Mouse (Mus musculus): ENCODE results near the gene Clec16a. TPM values are rescaled to one million over a fixed set of nuclear protein-coding genes. Genes with fewer than 3 reads are reported as not detected.

Clec16a gene
- polyA plus RNA-seq, 1 experiment from 2014 or later, result 27.2 TPM

DNA sequence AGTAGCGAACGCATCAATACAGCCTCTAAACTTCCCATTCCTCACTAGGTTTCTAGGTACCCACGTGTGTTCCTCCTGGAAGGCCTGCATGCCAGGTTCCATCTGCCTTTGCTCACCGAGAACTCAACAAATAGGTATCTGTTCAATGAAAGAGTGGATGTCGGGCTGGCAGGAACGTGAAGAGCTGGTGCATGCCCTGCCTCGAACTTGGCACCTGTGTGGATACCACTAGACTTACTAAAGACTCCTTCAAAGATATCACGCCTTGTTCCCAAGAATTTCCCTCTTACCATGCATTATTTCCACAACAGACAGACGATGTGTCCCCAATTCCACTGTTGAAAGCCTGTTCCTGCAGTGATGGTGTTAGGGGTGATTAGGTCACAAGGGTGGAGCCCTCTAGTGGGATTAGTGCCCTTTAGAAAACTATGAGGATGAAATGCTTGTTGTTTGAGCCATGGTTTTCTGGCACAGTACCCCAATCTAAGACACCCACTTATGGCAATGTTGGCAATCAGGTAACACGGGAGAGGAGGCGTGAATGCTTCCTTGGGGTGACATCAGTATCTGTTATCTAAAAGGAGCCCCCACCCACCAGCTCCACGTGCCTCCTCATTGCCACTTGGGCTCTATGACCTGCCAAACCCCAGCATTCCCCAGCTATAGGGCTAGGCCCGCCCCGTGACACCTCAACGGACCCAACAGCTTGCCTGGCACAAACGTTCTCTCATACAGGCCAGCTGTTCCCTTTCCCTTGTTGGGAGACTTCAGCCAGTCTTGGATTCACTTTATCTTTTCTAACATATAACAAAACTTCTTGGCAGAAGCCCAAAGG is 4.2 kb upstream of the Clec16a start:
- Histone ChIP-seq H3K4me3 (peak overlapping the region; percentile 81), H3K4me1 (peaks cover 44% of the 10 kb centered on the region), H3K27ac (replicated peaks) (no peak overlapping the region), H3K27me3 (ENCODE audit: low read depth, poor library complexity, severe bottlenecking) (no peaks in the 10 kb centered on the region), H3K9me3 (replicated peaks) (no peaks in the 10 kb centered on the region), H3K36me3 (0 out of 2 replicates have a peak, but pooled peaks cover 4% of the 10 kb centered on the region)
- DNase-seq (ENCODE audit: low spot score), result no peak
- WGBS, result 79% methylated on average over 16 of the region's 16 CpGs

DNA sequence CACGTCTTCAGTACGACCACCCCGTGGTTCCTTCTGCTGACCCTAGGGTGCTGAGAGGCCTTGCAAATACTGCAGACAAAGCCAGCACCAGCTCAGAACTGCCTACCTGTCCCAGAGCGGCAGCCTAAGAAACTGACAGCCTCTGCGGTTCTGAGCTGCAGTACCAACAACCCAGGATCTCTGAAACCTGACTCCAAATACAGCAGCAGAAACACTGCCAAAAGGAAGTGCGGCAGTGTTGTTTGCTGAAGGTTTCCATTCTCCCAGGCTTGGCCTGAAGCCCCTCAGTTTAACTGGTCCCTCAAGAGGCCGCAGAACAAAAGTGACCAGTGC is 3.6 kb upstream of the Clec16a start:
- 49% methylated on average over 7 of the region's 7 CpGs for WGBS
- H3K27me3 ChIP-seq (ENCODE audit: low read depth, poor library complexity, severe bottlenecking), result no peaks in the 10 kb centered on the region
- 0 out of 2 replicates have a peak, but pooled peaks cover 4% of the 10 kb centered on the region for H3K36me3 ChIP-seq
- DNase-seq (ENCODE audit: low spot score), result peak; percentile 14
- H3K9me3 ChIP-seq (replicated peaks), result no peaks in the 10 kb centered on the region
- peak overlapping the region; percentile 81 for H3K4me3 ChIP-seq
- peak overlapping the region; percentile 5; the same call in 1 of the 2 replicates for H3K27ac ChIP-seq (replicated peaks)
- H3K4me1 ChIP-seq, result peaks cover 50% of the 10 kb centered on the region

DNA sequence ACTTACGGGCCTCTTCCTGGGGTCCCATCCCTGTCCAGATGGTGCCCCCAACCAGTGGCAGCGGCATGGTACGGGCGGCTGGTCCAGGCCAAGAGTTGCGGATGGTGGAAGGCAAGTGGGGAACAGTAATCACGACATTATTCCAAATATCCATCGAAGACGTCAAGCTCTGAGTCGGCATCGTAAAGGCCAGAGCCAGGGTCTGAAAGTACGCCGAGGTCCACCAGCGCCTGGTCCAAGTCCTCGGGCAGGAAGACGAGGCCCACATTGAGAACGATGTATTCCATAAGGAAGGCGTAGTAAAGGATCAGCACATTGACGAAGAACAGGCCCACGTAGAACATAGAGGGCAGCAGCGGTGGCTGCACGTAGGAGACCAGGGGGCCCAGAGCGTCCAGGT is 2.9 kb upstream of the Clec16a start:
- Histone ChIP-seq H3K9me3 (replicated peaks) (no peaks in the 10 kb centered on the region), H3K4me1 (peaks cover 55% of the 10 kb centered on the region), H3K27me3 (ENCODE audit: low read depth, poor library complexity, severe bottlenecking) (no peaks in the 10 kb centered on the region), H3K27ac (replicated peaks) (peak overlapping the region; percentile 94), H3K4me3 (peak overlapping the region; percentile 81), H3K36me3 (0 out of 2 replicates have a peak, but pooled peaks cover 4% of the 10 kb centered on the region)
- no peak for DNase-seq (ENCODE audit: low spot score)
- 5% methylated on average over 22 of the region's 22 CpGs for WGBS

- H3K4me1 ChIP-seq, result peaks cover 55% of the 10 kb centered on the region
- H3K9me3 ChIP-seq (replicated peaks), result no peaks in the 10 kb centered on the region
- DNase-seq (ENCODE audit: low spot score), result peak; percentile 93
- H3K27ac ChIP-seq (replicated peaks), result peak within 1 kb of the TSS; percentile 94
- under 1% methylated on average over 60 of the region's 61 CpGs for WGBS
- peak within 1 kb of the TSS; percentile 81 for H3K4me3 ChIP-seq
- H3K27me3 ChIP-seq (ENCODE audit: low read depth, poor library complexity, severe bottlenecking), result no peaks in the 10 kb centered on the region
- H3K36me3 ChIP-seq, result no peaks in the 10 kb centered on the region
Observed at GRCm38 (mm10) chr16:10542698-10543365, 2.3 kb upstream of the Clec16a start, which contains the start of gene Dexi. TSS of gene Dexi (minus strand) at chr16:10543054.

DNA sequence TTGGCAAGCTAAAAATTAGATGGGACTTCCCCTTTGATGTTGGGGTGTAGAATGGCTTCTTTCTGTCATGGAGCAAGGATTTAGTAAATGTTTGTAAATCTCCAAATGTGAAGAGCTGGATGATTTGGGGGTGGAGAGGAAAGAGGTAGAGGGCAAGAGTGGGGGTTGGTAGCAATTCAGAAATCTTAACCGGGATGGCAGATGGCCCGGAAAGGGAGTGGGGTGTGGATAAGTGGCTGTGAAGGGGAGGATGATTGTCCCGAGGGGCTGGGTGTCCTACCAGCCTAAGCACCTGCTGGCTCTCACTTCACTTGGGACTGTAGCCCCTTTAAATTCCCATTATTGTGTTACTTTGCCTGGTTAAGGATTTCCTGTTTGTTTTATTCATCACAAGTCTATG is 1.7 kb downstream of the Clec16a start:
- Histone ChIP-seq H3K4me3 (no peak overlapping the region), H3K27ac (replicated peaks) (no peak overlapping the region), H3K4me1 (peaks cover 24% of the 10 kb centered on the region), H3K27me3 (ENCODE audit: low read depth, poor library complexity, severe bottlenecking) (no peaks in the 10 kb centered on the region), H3K36me3 (no peaks in the 10 kb centered on the region), H3K9me3 (replicated peaks) (no peaks in the 10 kb centered on the region)
- DNase-seq (ENCODE audit: low spot score), result no peak
- 62% methylated on average over 3 of the region's 3 CpGs for WGBS

DNA sequence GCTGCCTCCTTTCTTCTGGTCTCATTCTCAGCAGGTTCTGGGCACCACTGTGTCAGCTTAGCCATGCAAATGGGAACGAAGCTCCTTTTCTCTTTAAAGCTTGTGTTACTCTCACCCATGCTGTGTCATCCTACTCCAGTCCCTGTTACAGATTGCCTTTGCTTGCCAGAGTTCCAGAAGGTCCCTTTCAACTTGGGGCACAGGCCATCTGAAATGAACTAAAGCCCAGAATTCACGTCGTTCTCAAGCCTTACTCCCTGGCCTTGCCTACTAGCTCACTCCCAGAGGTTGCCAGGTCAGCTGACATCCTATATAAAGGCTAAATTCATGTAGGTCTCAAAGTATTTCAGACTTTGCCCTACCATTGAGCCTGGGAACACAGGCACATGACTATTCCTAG is 3.8 kb downstream of the Clec16a start:
- Histone ChIP-seq H3K4me3 (no peak overlapping the region), H3K27me3 (ENCODE audit: low read depth, poor library complexity, severe bottlenecking) (no peaks in the 10 kb centered on the region), H3K36me3 (no peaks in the 10 kb centered on the region), H3K27ac (replicated peaks) (no peak overlapping the region), H3K9me3 (replicated peaks) (no peaks in the 10 kb centered on the region), H3K4me1 (peaks cover 19% of the 10 kb centered on the region)
- no peak for DNase-seq (ENCODE audit: low spot score)
- WGBS, result 65% methylated on average over 3 of the region's 3 CpGs

DNA sequence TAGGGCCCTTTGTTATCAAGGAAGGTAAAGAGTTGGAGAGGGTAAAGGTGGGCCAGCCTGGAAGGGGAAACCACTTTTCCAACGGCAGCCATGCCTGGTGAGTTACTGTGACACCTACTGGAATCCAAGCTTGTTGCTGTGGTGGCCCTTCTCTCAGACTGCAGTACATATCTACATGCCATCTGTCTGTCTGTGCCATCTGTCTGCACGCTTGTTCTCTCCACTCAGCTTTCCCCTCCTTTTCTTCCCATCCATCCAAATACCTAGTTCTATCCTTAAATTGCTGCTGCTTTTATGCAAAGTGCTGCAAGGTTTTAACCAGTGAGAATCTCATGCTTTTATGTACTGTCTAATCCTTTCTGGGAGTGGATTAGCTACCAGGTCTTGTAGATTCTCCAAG is 4.5 kb downstream of the Clec16a start:
- Histone ChIP-seq H3K27me3 (ENCODE audit: low read depth, poor library complexity, severe bottlenecking) (no peaks in the 10 kb centered on the region), H3K9me3 (replicated peaks) (no peaks in the 10 kb centered on the region), H3K4me3 (no peak overlapping the region), H3K27ac (replicated peaks) (no peak overlapping the region), H3K36me3 (no peaks in the 10 kb centered on the region), H3K4me1 (peaks cover 18% of the 10 kb centered on the region)
- no peak for DNase-seq (ENCODE audit: low spot score)
- 81% methylated on average over 2 of the region's 2 CpGs for WGBS

- H3K27me3 ChIP-seq (ENCODE audit: low read depth, poor library complexity, severe bottlenecking), result no peaks in the 10 kb centered on the region
- no peaks in the 10 kb centered on the region for H3K9me3 ChIP-seq (replicated peaks)
- WGBS, result 91% methylated on average over 4 of the region's 4 CpGs
- DNase-seq (ENCODE audit: low spot score), result no peak
- peaks cover 5% of the 10 kb centered on the region for H3K4me1 ChIP-seq
- H3K36me3 ChIP-seq, result no peaks in the 10 kb centered on the region
- no peak overlapping the region for H3K4me3 ChIP-seq
- H3K27ac ChIP-seq (replicated peaks), result no peak overlapping the region
Observed at GRCm38 (mm10) chr16:10551592-10551991, 6.5 kb downstream of the Clec16a start.

DNA sequence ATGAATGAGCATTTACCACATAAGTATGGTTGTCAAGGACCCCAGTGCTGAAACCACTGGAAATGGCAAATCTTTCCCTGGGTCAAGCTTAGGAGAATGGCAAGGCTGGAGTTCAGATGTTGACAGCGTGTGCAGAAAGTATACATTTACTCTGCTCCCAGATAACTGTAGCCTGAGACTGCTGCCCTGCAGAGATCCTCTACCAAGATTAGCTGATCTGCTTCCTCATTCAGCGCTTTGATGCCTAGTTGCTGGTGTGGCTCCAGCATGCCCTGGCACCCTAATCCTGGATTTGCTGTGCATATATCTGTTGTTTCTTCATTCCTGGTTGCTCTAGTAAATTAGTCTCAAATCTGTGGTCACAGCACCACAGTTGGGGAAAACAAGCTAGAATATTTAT is 8.7 kb downstream of the Clec16a start:
- Histone ChIP-seq H3K27me3 (ENCODE audit: low read depth, poor library complexity, severe bottlenecking) (no peaks in the 10 kb centered on the region), H3K27ac (replicated peaks) (no peak overlapping the region), H3K9me3 (replicated peaks) (no peaks in the 10 kb centered on the region), H3K4me1 (no peaks in the 10 kb centered on the region), H3K36me3 (no peaks in the 10 kb centered on the region), H3K4me3 (no peak overlapping the region)
- no peak for DNase-seq (ENCODE audit: low spot score)
- WGBS, result 94% methylated on average over 2 of the region's 2 CpGs

DNA sequence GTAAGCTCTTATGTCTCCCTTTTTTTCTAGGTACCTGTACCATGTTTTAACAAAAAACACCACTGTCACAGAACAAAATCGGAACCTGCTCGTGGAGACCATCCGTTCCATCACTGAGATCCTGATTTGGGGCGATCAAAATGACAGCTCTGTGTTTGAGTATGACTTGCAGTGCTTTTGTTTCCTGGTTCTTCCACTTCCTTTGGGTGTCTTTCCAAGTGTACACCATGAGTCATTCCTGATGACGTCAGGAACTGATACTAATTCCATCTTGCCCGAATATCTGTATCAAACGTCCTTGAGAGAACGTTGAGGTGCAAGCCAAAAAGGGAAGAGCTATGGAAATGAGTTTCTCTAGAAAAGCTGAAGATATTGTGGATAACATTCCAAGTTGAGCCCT is 14.9 kb downstream of the Clec16a start:
- Histone ChIP-seq H3K4me1 (no peaks in the 10 kb centered on the region), H3K9me3 (replicated peaks) (no peaks in the 10 kb centered on the region), H3K27me3 (ENCODE audit: low read depth, poor library complexity, severe bottlenecking) (no peaks in the 10 kb centered on the region), H3K36me3 (peaks cover 20% of the 10 kb centered on the region; the same call in 1 of the 2 replicates), H3K27ac (replicated peaks) (no peak overlapping the region), H3K4me3 (no peak overlapping the region)
- 95% methylated on average over 8 of the region's 8 CpGs for WGBS
- no peak for DNase-seq (ENCODE audit: low spot score)

- H3K36me3 ChIP-seq, result peaks cover 34% of the 10 kb centered on the region
- no peak overlapping the region for H3K4me3 ChIP-seq
- H3K27ac ChIP-seq (replicated peaks), result no peak overlapping the region
- no peaks in the 10 kb centered on the region for H3K27me3 ChIP-seq (ENCODE audit: low read depth, poor library complexity, severe bottlenecking)
- H3K9me3 ChIP-seq (replicated peaks), result no peaks in the 10 kb centered on the region
- WGBS, result 39% methylated on average over 4 of the region's 4 CpGs
- peak; percentile 70 for DNase-seq (ENCODE audit: low spot score)
- H3K4me1 ChIP-seq, result peaks cover 6% of the 10 kb centered on the region
Observed at GRCm38 (mm10) chr16:10565278-10565885, 20.2 kb downstream of the Clec16a start.

GRCm38 (mm10) chr16:10567153-10567552 is 22.0 kb downstream of the Clec16a start:
- Histone ChIP-seq H3K27me3 (ENCODE audit: low read depth, poor library complexity, severe bottlenecking) (no peaks in the 10 kb centered on the region), H3K9me3 (replicated peaks) (no peaks in the 10 kb centered on the region), H3K4me3 (no peak overlapping the region), H3K27ac (replicated peaks) (no peak overlapping the region), H3K36me3 (peaks cover 29% of the 10 kb centered on the region), H3K4me1 (peaks cover 6% of the 10 kb centered on the region)
- DNase-seq (ENCODE audit: low spot score), result no peak
- 92% methylated on average over 4 of the region's 4 CpGs for WGBS

Measured in midbrain, embryonic 10.5 days (tissue).